Mouse (Mus musculus) lung, embryonic 15.5 days (tissue): ENCODE results near the gene Col27a1. TPM values are rescaled to one million over a fixed set of nuclear protein-coding genes. Genes with fewer than 3 reads are reported as not detected.
"Not testable (repeated sequence)": the region's sequence is repeated elsewhere in the genome, so short reads cannot be mapped to it uniquely, and the experiment has no call there.

ENCODE experiments used
- ATAC-seq: fragments of 200-750 bp; cut with Nextera tagmentation; 2 replicates; pipeline ENCODE4 v1.8.0; 2017; ENCODE audit warnings: moderate number of reproducible peaks, borderline replicate concordance; ENCODE audit not compliant: low FRiP score, low TSS enrichment; ENCODE audit errors: extremely low read depth
- H3K27ac ChIP-seq: fragments of 300-500 bp; sonication (generic); 2 replicates; pipeline ENCODE4 v1.5.1; 2015; ENCODE audit warnings: moderate library complexity, mild to moderate bottlenecking, inconsistent platforms
- H3K27me3 ChIP-seq: fragments of 300-500 bp; sonication (generic); 2 replicates; pipeline ENCODE4 v1.6.1; 2015; ENCODE audit warnings: inconsistent platforms
- H3K36me3 ChIP-seq: fragments of 300-500 bp; sonication (generic); 2 replicates; pipeline ENCODE4 v1.6.1; 2015; ENCODE audit warnings: inconsistent platforms
- H3K4me1 ChIP-seq: fragments of 300-500 bp; sonication (generic); 2 replicates; pipeline ENCODE4 v1.6.1; 2015; ENCODE audit warnings: inconsistent platforms
- H3K4me2 ChIP-seq: fragments of 300-500 bp; sonication (generic); 2 replicates; pipeline ENCODE4 v1.6.1; 2015; ENCODE audit warnings: inconsistent platforms, mild to moderate bottlenecking, moderate library complexity
- H3K4me3 ChIP-seq: fragments of 300-500 bp; sonication (generic); 2 replicates; pipeline ENCODE4 v1.5.1; 2015; ENCODE audit warnings: mild to moderate bottlenecking, inconsistent platforms
- H3K9ac ChIP-seq: fragments of 300-500 bp; sonication (generic); 2 replicates; pipeline ENCODE4 v1.6.1; 2015; ENCODE audit warnings: inconsistent platforms
- H3K9me3 ChIP-seq: fragments of 300-500 bp; sonication (generic); 2 replicates; pipeline ENCODE4 v1.6.1; 2016; ENCODE audit warnings: inconsistent platforms
- WGBS: fragments of 180-500 bp; shearing (Covaris S2); methylation state at CpG from one replicate; pipeline ENCODE4 v1.1.7; 2015; 5-methylcytosine and 5-hydroxymethylcytosine counted together
- polyA plus RNA-seq: library from polyadenylated mRNA; unstranded; fragments of >200 nt; fragmentation: Nextera tagmentation; extraction: Ambion mirVana; gene quantifications from 2 replicates; pipeline ENCODE4 v1.2.1, GENCODE M21; 2015

The Col27a1 gene
- polyA plus RNA-seq, 1 experiment from 2014 or later = 20.3 TPM

DNA sequence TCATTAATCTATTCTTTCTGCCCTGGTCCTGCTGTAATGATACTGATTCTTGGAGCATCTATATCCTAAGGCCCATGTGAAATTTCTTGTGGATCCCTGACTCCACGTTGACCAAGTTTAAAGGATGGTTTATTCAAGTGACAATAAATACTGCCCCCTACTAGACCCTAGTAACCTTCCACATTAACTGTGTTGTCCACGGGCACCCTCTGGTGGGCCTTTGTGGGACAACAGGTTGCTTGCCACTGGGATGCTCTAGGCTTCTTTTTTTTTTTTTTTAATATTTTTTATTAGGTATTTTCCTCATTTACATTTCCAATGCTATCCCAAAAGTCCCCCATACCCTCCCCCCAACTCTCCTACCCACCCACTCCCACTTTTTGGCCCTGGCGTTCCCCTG is 105.8 kb downstream of the Col27a1 start:
- not testable (repeated sequence) for H3K9me3 ChIP-seq, H3K9ac ChIP-seq, H3K4me2 ChIP-seq, H3K4me3 ChIP-seq, H3K4me1 ChIP-seq, H3K27ac ChIP-seq, ATAC-seq, H3K27me3 ChIP-seq
- WGBS = 29% methylated on average over 3 of the region's 3 CpGs
- peaks cover 61% of the 10 kb centered on the region for H3K36me3 ChIP-seq

DNA sequence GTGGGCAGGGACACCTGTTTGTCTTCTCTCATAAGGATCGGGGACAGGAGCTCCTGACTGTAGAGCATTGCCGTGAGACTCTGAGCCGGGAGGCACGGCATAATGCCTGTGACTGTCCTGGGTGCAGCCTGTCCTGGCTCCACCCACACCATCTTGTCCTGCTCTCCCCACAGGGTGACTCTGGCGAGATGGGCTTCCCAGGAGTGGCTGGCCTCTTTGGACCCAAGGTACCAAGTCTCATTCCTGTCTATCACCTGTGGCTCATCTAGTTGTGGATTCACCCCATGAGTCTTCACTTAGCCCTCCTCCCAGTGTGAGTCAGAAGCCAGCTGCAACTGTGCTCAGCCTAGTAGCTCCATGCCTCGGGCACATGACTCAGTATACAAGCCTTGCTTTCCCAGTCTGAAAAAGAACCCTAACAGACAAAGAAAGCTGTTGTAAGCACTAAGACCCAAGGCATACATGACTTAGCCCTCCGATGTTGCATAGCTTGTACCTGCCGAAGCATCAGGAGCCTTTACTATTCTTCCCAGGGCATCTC is 109.5 kb downstream of the Col27a1 start:
- no peaks in the 10 kb centered on the region for H3K9me3 ChIP-seq
- no peak overlapping the region for H3K4me2 ChIP-seq
- peaks cover 68% of the 10 kb centered on the region for H3K36me3 ChIP-seq
- no peaks in the 10 kb centered on the region for H3K27me3 ChIP-seq
- ATAC-seq = no peak
- H3K4me1 ChIP-seq = no peaks in the 10 kb centered on the region
- WGBS = 80% methylated on average over 8 of the region's 8 CpGs
- H3K9ac ChIP-seq = no peak overlapping the region
- no peak overlapping the region for H3K4me3 ChIP-seq
- H3K27ac ChIP-seq = no peak overlapping the region

DNA sequence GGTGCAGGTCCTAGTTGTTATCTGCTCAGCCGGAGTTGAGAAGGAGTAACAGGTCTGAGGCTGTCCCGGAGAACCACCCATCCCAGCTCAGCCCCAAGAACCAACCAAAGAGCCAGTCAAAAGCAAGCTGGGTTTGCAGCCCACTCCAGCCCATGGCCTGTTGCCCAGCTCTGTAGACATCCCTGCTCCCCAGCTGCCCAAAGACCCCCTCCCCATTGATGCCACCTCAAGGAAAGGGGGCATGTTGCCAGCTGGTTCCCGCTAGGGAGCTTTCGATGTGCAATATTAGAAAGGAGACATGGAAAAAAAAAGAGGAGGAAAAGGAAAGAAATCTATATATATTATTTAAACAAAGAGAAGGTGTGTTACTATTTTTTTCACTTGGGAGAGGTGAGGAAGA is 119.6 kb downstream of the Col27a1 start:
- Histone ChIP-seq H3K4me2 (no peak overlapping the region), H3K4me1 (no peaks in the 10 kb centered on the region), H3K9ac (no peak overlapping the region), H3K27me3 (no peaks in the 10 kb centered on the region), H3K36me3 (peaks cover 46% of the 10 kb centered on the region), H3K4me3 (no peak overlapping the region), H3K9me3 (no peaks in the 10 kb centered on the region), H3K27ac (no peak overlapping the region)
- WGBS = 88% methylated on average over 4 of the region's 4 CpGs
- no peak for ATAC-seq

DNA sequence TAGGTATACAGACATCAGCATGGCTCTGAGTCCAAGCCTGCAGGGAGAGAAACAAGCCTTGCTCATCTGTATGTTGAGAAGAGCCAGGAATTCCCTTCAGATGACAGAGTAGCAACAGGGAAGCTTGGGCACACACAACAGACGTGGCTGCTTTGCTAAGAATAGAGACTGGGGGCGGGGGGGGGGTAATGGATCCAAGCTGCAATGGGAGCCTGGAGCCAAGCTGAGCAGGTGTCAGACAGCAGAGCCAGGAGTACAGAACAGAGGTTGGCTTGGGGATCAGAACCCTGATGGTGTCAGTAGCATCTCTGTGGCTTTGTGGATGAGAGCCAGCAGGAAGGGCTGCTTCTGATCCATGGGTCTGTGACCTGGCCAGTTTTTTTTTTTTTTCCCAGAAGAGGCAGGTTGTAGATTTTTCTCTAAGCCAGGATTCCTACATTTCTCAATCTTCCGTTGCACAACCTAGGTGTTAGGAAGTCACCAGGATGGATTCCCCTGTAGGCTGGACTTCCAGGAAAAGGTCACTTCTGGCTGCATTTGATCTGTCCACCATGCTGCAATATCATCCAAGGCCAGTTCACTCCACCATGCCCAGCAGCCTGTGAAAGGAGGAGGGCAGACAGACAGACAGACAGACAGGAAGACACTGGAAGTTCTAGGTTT is 124.7 kb downstream of the Col27a1 start:
- Histone ChIP-seq H3K4me3 (no peak overlapping the region), H3K9ac (no peak overlapping the region), H3K9me3 (no peaks in the 10 kb centered on the region), H3K27ac (no peak overlapping the region), H3K27me3 (no peaks in the 10 kb centered on the region), H3K4me1 (no peaks in the 10 kb centered on the region), H3K4me2 (no peak overlapping the region), H3K36me3 (peaks cover 10% of the 10 kb centered on the region)
- 58% methylated on average over 3 of the region's 3 CpGs for WGBS
- ATAC-seq = no peak

DNA sequence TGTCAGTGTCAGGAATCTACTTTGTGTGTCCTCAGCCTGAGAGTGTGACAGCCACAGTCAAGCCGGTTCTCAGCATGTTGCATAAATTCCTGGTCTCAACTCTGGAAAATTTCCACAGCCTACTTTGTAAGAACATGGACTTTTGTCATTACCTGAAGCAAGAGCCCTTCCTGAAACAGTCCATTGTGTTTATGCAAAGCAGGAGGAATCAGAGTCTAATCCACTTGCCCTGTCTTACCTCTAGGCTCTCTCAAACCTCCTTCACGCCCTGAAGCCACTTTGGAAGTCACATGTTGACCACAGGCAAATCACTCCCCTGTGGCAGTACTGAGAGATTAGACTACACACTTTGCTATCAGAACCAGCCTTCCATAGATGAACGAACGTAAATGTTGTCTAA is 128.7 kb downstream of the Col27a1 start:
- Histone ChIP-seq H3K4me2 (no peak overlapping the region), H3K9ac (no peak overlapping the region), H3K36me3 (no peaks in the 10 kb centered on the region), H3K4me1 (no peaks in the 10 kb centered on the region), H3K27me3 (no peaks in the 10 kb centered on the region), H3K4me3 (no peak overlapping the region), H3K9me3 (no peaks in the 10 kb centered on the region), H3K27ac (no peak overlapping the region)
- 59% methylated on average over 4 of the region's 4 CpGs for WGBS
- no peak for ATAC-seq

DNA sequence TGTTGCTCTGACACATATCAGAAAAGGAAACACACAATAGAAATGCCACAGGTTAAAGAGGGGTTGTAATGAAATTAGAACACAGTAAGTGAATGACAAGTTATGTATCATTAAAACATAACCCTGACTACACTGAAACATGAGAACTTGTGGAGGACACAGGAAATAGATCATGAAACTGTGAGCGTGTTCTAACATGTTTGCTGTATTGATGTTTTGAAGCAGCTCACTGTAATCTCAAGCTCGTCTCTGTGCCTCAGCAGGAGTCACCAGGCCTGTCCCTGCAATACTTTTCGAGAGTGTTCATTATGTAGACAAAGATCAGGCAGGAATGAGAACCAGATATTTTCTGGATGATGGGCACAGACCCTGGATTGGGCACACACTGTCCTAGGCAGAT is 129.8 kb downstream of the Col27a1 start:
- H3K36me3 ChIP-seq = no peaks in the 10 kb centered on the region
- H3K27ac ChIP-seq = no peak overlapping the region
- 56% methylated on average over 3 of the region's 3 CpGs for WGBS
- no peak overlapping the region for H3K4me2 ChIP-seq
- H3K27me3 ChIP-seq = no peaks in the 10 kb centered on the region
- H3K9me3 ChIP-seq = no peaks in the 10 kb centered on the region
- no peak overlapping the region for H3K4me3 ChIP-seq
- ATAC-seq = no peak
- no peak overlapping the region for H3K9ac ChIP-seq
- no peaks in the 10 kb centered on the region for H3K4me1 ChIP-seq

DNA sequence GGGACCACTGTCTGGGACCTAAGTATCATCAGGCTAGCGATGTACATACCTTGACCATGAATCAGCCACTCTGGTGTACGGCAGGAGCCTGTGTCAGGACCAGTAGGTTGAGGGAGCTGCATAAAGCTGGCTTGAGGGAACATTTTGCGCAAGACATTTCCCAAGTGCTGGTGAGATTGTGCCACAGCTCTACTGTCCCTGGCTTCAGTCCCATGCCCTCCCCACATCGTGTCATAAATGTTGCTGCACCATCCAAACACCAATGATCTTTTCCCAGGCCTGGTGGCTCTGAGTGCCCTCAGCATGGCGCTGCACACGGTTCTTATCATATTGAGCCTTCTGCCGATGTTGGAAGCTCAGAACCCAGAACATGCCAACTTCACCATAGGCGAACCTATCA is 130.5 kb downstream of the Col27a1 start, which contains the start of gene Orm1:
Gene Orm1, plus strand, starts transcription at position 266 of the 400 bp plus-strand sequence.
- no peaks in the 10 kb centered on the region for H3K27me3 ChIP-seq
- H3K9ac ChIP-seq = no peak within 1 kb of the TSS
- H3K9me3 ChIP-seq = no peaks in the 10 kb centered on the region
- H3K4me3 ChIP-seq = no peak within 1 kb of the TSS
- H3K27ac ChIP-seq = no peak within 1 kb of the TSS
- H3K36me3 ChIP-seq = no peaks in the 10 kb centered on the region
- no peaks in the 10 kb centered on the region for H3K4me1 ChIP-seq
- no peak for ATAC-seq
- WGBS = 68% methylated on average over 8 of the region's 8 CpGs
- H3K4me2 ChIP-seq = no peak within 1 kb of the TSS

DNA sequence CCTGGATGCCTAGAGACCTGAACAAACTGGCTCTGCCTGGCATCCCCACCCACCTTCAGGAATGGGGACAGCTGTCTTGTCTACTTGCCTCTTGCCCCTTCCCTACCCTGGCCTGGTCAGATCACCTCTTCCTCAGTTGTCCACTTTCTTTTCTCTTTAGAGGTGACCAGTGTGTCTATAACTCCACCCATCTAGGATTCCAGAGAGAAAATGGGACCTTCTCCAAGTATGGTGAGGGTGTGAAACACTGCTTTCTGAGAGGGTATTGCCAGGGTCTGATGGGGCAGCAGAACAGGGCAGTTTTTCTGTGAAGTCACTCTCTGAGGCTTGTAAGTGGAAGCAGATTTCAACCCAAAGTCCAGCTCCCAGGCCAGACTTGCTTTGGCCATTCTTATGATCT is 131.5 kb downstream of the Col27a1 start:
- H3K9ac ChIP-seq = no peak overlapping the region
- no peak overlapping the region for H3K4me2 ChIP-seq
- H3K36me3 ChIP-seq = no peaks in the 10 kb centered on the region
- no peaks in the 10 kb centered on the region for H3K27me3 ChIP-seq
- H3K4me3 ChIP-seq = no peak overlapping the region
- no peak overlapping the region for H3K27ac ChIP-seq
- no peaks in the 10 kb centered on the region for H3K4me1 ChIP-seq
- ATAC-seq = no peak
- H3K9me3 ChIP-seq = no peaks in the 10 kb centered on the region

DNA sequence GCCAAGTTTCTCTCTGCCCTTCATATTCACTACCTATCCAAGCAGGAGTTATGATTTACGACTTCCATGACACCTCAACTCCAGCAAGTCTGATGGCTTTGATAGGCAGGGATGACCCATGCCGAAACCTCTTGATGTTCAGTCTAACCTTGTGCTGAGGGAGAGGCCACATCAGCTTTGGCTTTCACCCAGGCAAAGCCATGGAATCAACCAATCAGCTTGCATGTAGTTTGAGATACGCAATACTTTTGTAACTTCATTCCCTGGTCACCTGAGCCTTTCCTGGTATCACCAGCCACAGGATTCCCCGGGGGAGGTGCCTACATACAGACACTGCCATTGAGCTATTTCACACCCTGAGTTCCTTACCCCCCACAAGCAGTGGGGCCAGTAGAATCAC is 132.9 kb downstream of the Col27a1 start:
- no peaks in the 10 kb centered on the region for H3K9me3 ChIP-seq
- no peaks in the 10 kb centered on the region for H3K36me3 ChIP-seq
- no peak overlapping the region for H3K9ac ChIP-seq
- H3K4me1 ChIP-seq = no peaks in the 10 kb centered on the region
- H3K4me2 ChIP-seq = no peak overlapping the region
- ATAC-seq = no peak
- H3K27ac ChIP-seq = no peak overlapping the region
- 79% methylated on average over 4 of the region's 4 CpGs for WGBS
- H3K27me3 ChIP-seq = no peaks in the 10 kb centered on the region
- H3K4me3 ChIP-seq = no peak overlapping the region

DNA sequence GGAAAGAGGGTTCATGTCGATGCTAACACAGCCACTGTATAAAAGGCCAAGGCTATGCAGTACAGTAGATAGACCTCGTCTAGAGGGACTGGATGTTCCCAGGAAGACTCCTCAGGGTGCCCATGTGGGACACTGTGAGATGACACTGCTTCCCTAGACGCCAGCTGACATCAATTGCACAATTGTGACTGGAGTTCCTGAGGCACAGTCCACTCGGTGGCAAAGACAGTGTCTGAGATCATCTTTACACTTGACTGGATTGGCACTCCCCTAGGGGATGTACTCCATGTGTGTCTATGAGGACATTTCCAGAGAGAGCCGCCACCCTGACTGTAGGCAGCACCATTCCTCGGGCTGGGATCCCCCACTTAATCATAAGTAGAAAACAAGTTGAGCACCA is 134.7 kb downstream of the Col27a1 start:
- 68% methylated on average over 6 of the region's 6 CpGs for WGBS
- no peak overlapping the region for H3K9ac ChIP-seq
- H3K9me3 ChIP-seq = no peaks in the 10 kb centered on the region
- no peak overlapping the region for H3K4me3 ChIP-seq
- no peaks in the 10 kb centered on the region for H3K4me1 ChIP-seq
- no peaks in the 10 kb centered on the region for H3K36me3 ChIP-seq
- H3K27me3 ChIP-seq = no peaks in the 10 kb centered on the region
- no peak for ATAC-seq
- no peak overlapping the region for H3K4me2 ChIP-seq
- H3K27ac ChIP-seq = no peak overlapping the region

DNA sequence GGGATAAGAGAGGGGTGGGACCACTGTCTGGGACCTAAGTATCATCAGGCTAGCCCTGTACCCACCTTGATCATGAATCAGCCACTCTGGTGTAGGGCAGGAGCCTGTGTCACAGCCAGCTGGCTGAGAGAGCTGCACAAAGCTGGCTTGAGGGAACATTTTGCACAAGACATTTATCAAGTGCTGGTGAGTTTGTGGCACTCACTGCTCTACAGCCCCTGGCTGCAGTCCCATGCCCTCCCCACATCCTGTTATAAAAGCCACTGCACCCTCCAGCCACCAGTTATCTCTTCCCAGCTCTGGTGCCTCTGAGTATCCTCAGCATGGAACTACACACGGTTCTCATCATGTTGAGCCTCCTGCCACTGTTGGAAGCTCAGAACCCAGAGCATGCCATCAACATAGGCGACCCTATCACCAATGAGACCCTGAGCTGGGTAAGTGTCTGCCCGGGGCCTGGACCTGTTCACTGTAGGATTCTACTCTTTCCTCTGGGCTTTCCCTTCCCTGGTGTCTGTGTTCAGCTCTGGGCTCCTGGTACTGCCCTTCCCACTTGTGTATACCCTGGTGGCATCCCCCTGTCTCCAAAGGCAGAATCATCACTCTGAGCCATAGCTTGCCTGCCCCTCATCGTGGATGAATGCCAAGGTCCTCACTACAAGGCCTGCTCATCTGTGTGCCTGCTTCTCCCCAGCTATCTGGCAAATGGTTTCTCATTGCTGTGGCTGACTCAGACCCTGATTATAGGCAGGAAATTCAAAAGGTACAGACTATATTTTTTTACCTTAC is 142.3 kb downstream of the Col27a1 start, which contains the start of gene Orm3:
Gene Orm3, plus strand, starts transcription at position 286 of the 789 bp plus-strand sequence.
- no peaks in the 10 kb centered on the region for H3K27me3 ChIP-seq
- ATAC-seq = no peak

DNA sequence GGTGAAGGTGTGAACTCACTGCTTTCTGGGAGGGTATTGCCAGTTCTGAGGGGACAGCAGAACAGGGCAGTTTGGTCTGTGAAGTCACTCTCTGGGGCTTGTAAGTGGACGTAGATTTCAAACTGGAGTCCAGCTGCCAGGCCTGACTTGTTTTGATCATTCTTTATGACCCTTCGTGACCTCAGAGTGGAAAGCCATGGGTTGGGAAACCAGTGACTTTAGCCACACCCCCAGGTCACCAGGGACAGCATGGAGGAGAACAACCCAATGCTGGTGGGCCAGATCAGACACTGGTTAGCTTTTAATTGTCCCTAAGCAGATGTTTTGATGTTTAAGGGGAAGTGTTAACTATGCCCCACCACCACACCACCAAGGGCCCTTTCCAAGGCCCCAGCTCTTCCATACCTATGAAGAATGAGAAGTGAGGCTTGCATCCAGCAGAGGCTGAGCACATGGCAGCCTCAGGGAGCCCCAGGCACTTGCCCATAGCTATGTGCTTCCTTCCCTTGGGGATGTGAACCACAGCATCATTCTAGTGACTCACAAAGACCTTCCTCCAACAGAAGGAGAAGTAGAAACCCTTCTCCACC is 143.3 kb downstream of the Col27a1 start:
- Histone ChIP-seq H3K27me3 (no peaks in the 10 kb centered on the region), H3K4me3 (no peak overlapping the region), H3K4me2 (no peak overlapping the region), H3K4me1 (no peaks in the 10 kb centered on the region), H3K9me3 (no peaks in the 10 kb centered on the region), H3K36me3 (no peaks in the 10 kb centered on the region), H3K9ac (no peak overlapping the region), H3K27ac (no peak overlapping the region)
- WGBS = 53% methylated on average over 2 of the region's 2 CpGs
- no peak for ATAC-seq

More for the DNA sequence above, 142.3 kb downstream of the Col27a1 start, which contains the start of gene Orm3:
- Histone ChIP-seq H3K27ac (no peak within 1 kb of the TSS), H3K9ac (no peak within 1 kb of the TSS), H3K4me2 (no peak within 1 kb of the TSS), H3K4me1 (no peaks in the 10 kb centered on the region), H3K9me3 (no peaks in the 10 kb centered on the region), H3K4me3 (no peak within 1 kb of the TSS), H3K36me3 (no peaks in the 10 kb centered on the region)
- 68% methylated on average over 4 of the region's 4 CpGs for WGBS
